Mouse (Mus musculus) embryo, embryonic 9.5 days (tissue): Measurements from ENCODE around the gene Prr5.

Experiments used
- DNase-seq: peaks from one replicate; pipeline ENCODE4 v3.0.0-alpha.2; 2017; ENCODE audit errors: extremely low spot score

The Prr5 gene

DNA sequence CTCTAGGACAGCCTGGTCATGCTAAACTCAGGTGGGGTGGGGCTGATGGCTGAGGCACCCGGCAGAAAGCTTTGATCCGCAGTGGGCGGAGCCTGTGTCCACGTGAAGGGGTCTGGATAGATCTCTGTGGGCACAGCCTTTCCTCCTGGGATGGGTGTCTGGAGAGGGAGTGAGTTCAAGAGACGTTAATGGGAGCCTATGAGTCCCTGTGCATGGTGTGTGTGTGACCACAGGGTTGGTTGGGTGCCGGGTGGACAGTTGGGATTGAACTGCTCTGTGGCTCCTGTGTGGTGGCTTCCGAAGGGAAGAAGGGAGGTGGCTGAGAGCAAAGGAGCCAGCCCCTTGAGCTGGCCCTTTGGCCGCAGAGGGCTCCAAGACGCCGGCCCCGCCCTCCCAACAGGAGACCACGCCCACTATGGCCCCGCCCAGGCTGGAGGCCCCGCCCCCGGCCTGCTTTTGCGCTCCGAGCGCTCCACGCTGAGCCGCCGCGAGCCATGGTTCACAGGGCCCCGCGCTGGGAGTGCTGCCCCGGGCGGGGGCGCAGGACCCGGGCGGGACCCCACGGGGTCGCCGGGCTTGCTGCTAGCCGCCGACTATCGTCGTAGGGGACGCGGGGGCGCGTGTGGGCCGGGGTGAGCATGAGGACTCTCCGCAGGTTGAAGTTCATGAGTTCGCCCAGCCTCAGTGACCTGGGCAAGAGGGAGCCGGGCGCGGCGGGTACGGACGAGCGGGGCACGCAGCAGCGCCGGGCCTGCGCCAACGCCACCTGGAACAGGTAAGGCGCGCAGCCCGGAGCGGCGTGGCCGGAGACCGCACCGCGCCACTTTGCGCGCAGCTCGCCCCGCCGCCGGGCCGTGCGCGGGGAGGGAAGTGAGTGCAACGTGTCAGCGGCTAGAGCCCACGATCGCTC, 11.4 kb downstream of the Prr5 start:
- DNase-seq: peak; percentile 97

DNA sequence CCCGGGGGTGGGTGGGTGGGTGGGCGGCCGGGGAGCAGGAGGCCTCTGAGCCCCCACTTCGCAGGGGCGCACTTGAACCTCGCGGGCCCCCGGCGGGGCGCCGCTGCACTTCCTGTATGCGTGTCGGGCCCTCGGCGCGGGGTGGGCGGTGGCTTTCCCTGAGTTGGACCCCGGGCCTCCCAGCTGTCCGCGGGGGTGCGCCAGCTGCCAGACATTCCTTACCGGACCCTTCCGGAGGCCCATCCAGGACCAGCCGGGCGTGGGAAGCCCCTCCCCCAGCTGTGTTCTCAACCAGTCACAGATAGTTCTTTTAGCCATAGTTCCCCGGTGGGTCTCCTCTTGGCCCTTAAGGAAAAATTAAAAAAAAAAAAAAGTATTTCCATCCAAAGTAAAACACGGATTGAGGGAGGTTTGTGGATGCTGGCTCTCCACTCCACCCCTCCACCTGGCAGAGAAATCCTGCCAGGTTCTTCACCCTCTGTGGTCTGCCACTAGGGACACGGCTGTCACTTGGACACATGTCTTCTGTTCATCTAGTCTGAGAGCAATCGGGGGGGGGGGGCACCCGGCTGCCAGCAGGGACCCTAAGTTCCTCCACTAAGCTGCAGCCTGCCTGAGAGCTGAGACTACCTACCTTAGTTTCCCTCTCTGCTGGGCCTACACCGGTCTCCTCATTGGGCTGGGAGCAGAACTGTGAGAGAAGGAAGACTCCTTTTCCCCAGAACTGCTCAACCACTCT, 12.2 kb downstream of the Prr5 start:
- peak; percentile 72 for DNase-seq

DNA sequence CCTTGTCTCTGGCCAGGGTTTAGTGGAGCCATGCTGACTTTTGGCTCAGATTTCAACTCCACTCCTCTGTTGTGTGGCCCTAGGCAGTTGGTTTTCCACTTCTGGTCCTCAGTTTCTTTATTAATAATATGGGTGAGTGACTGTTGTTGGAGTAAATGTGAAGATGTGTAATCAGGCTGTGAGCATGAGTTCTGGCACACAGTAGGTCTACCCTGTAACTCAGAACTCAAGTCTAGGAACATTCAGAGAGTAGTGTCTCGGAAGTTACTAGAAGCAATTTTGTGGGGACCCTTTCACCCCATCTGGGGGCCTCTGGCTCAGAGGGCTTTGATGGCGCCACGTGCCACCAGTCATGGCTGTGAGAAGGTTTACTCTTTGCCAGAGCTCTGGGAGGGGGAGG, 12.8 kb downstream of the Prr5 start:
- no peak for DNase-seq

DNA sequence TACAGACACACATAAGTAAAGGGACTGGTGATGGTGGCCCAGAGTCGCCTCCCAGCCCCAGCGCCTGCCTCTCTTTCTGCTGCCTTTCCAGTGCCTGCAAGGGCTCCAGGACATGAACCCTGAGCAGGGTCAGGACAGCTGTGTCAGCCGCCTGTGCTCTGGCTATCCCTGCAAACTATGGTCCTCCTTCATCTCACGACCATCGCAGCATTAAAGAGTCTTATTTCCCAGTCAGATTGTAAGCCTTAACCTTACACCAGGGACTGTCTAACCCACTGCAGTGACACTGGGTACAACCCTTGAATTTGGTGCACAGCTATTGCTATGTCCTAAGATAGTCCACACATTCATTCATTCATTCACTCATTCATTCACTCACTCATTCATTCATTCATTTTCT, 13.4 kb downstream of the Prr5 start:
- no peak for DNase-seq

- DNase-seq: no peak
Measured at GRCm38 (mm10) chr15:84684520-84684919, 15.1 kb downstream of the Prr5 start.

DNA sequence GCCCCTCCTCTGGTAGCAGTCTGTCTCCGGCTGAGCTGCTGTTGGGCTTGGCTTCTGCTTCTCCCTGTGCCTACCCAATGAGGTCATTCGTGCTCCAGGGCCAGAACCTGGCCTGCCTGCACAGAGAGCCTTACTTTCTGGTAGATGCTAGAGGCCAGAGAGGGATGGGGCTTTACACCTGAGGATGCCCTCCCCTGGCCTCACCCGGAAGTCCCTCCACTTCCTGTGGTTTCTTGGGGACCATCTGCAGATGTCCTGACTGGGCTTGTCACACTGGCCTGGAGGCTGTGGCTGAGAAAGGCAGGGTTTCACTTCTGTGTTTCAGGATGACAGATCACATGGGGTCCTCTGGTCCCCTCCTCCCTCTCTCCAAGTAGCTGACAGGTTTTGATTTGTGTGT, 16.0 kb downstream of the Prr5 start:
- no peak for DNase-seq

DNA sequence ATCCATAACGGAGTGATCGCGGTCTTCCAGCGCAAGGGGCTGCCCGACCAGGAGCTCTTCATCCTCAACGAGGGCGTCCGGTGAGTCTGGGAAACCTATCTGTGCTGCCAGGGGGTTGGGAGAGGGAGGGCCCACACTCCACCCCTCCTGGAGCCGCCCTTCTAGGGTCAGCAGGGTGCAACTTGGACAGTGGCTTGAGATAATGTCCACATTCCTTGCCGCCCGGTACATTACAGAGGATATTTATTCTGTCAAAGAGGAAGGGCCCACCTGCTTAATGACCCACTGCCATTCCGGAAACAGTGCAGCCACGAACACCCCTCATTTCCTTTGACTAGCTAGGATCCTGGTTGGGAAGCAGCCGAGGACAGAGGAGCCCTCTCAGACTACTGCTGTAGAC, 18.5 kb downstream of the Prr5 start:
- no peak for DNase-seq

DNA sequence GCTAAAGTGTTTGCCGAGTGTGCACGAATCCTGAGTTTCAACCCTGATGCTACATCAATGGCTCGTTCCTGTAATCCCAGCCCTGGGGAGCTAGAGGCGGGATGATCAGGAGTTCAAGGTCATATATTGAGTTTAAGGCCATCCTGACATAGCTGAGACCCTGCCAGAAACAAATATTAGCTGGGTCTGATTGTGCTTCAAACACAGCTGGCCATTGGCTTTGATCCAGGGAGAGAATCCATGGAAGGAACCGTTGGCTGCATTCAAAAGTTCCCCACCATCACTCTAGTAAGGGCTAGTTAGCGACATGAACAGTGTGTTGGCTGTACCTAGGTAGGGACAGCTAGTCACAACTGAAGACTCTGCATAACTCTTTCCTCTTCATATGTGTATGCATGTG, 19.9 kb downstream of the Prr5 start:
- DNase-seq: no peak

GRCm38 (mm10) chr15:84691513-84691912, 22.1 kb downstream of the Prr5 start:
- DNase-seq: no peak

GRCm38 (mm10) chr15:84692645-84693044, 23.2 kb downstream of the Prr5 start:
- DNase-seq: no peak

DNA sequence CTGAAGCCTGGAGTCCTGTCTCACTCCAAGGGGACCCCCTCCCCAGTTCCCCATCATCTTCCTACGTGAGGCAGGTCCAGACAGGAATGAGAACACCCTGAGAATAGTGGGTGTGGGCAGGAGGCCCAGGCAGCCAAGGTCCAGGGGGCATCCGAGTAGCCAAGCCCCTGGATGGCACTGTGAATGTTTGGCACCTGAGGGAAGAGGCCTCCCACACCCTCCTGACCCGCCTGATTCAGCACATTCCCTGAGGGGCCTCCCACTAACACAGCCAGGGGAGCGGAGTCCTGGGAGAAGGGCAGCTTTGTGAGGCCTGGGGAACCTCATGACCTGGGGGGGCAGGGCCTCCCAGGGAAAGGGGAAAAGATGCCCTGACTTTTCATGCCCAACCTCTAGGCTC, 26.6 kb downstream of the Prr5 start:
- DNase-seq: no peak

DNA sequence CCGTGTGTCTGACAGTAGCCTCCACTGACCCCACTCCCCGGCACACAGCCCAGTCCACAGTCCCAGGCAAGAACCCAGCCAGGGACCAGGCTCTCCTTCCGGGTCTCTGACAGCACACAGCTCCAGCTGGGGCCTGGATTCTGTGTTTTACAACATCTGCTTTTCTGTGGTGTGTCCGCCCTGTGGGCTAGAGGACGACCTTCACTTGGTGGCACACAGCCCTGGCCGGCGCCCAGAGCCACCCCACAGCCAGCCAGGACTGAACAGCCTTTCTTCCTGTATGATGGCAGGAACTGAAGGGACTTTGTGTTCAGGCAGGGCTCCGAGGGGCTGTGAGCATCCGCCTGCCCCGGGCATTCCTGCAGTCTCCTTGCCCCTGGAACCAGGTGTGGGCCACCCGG, 28.2 kb downstream of the Prr5 start:
- no peak for DNase-seq

DNA sequence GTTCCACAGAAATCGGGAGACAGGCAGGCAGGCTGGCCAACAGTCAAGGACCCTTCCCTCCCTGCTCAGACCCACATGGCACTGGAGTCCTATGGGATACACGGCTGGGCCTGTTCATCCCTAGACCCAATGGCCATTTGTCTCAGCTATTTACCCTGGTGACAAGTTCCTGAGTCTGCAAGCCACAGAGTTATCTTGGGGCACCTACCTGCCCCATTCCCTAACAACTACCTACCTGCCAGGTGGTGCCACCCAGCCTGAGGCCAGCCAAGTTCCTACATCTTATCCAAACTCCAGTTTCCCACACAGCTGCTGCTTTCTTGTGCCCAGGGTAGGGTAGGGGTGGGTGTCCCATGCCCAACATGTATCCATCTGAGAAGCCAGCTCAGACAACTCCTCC, 28.8 kb downstream of the Prr5 start:
- no peak for DNase-seq

- peak; percentile 74 for DNase-seq
Measured at GRCm38 (mm10) chr15:84700147-84700794, 30.9 kb downstream of the Prr5 start.

GRCm38 (mm10) chr15:84701947-84702346, 32.5 kb downstream of the Prr5 start:
- DNase-seq: no peak

DNA sequence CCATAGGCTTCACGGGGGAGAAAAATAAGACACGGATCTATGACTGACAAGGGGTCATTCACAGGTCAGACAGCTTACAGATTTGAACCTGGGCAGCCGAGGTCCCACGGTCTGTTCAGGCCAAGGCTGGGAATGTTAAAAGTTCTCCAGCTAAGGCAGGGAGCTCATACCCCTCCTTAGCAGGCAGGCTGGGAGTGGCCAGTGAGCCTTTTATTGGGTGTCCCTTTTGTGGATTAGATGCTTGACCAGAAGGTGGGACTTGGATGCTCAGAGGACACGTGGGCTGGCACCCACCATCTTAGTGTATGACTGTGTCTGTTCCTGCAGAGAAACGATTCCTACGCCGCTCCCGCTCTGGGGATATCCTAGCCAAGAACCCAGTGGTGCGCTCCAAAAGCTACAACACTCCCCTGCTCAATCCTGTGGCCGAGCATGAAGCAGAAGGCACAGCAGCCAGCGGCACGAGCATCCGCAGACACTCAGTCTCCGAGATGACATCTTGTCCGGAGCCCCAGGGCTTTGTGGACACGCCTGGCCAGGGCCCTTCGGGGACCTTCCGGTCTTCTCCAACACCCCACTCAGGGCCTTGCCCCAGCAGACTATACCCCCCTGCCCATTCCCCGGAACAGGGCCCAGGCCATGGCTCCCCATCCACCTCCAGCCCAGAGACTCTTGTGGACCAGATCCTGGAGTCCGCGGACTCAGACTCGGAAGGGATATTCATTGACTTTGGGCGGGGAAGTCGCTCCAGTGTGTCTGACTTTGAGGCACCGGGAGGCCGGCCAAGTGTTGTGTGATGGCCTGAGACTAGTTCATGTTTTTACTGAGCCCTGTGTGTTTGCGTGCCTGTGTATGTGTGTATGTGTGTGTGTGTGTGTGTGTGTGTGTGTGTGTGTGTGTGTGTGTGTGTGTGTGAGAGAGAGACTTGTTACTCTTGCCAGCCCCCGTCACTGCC, 33.2 kb downstream of the Prr5 start:
- no peak for DNase-seq

DNA sequence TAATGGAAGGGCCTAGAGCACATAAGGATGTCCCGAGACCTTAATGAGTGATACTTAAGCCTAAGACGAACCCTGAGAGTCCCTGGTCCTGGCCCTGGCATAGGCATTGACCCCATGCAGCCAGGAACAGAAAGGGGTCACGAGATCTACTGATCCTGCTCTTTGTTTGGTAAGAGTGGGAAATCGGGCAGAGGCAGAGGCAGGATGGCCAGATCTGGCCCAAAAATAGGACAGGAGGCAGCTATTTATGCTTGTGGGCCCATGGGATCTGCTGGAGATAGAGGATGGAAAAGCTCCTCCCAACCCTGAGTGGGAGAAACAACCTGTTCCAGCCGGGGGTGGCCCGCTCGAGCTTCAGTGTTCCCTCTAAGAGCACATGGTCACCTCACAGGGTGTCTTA, 34.6 kb downstream of the Prr5 start:
- DNase-seq: no peak

DNA sequence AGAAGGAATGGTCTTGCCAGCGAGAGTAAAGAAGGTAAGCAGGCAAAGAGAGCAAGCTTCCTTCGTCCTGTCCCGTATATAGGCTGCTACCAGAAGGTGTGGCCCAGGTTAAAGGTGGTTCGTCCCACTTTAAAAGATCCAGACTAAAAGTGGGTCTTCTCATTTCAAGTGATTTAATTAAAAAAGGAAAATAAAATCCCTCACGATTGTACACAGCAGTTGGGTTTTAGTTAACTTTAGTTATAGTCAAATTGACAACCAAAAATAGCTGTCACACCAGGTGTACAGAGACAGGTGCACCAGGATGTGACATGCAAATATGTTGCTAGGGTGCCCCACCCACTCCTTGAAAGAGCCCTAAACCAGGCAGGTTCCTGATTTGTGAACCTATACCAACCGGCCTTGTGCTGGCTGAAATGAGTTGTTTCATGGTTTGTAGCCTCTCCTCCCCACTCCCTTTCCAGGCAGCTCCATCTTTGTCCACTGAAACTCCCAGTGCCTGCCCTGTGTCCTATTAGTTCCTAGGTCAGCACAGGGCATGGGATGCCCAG, 36.0 kb downstream of the Prr5 start:
- no peak for DNase-seq

GRCm38 (mm10) chr15:84706983-84707619, 37.7 kb downstream of the Prr5 start:
- DNase-seq: no peak

GRCm38 (mm10) chr15:84712566-84713405, 43.4 kb downstream of the Prr5 start:
- DNase-seq: no peak
